Mouse (Mus musculus) limb, embryonic 13.5 days (tissue): Measurements from ENCODE around the gene Pld1. TPM values are rescaled to one million over a fixed set of nuclear protein-coding genes. Genes with fewer than 3 reads are reported as not detected.

Experiments
- ATAC-seq: fragments of 200-750 bp; cut with Nextera tagmentation; 2 replicates; pipeline ENCODE4 v1.8.0; 2017; ENCODE audit warnings: low read depth, moderate number of reproducible peaks, moderate TSS enrichment; ENCODE audit not compliant: low FRiP score
- H3K27ac ChIP-seq: fragments of 300-500 bp; sonication (generic); 2 replicates; pipeline ENCODE4 v1.5.1; 2015; ENCODE audit warnings: inconsistent platforms, mild to moderate bottlenecking, moderate library complexity
- H3K27me3 ChIP-seq: fragments of 300-500 bp; sonication (generic); 2 replicates; pipeline ENCODE4 v1.6.1; 2015; ENCODE audit warnings: mild to moderate bottlenecking, inconsistent platforms
- H3K36me3 ChIP-seq: fragments of 300-500 bp; sonication (generic); 2 replicates; pipeline ENCODE4 v1.6.1; 2015; ENCODE audit warnings: inconsistent platforms, mild to moderate bottlenecking, moderate library complexity
- H3K4me1 ChIP-seq: fragments of 300-500 bp; sonication (generic); 2 replicates; pipeline ENCODE4 v1.6.1; 2015; ENCODE audit warnings: inconsistent platforms
- H3K4me2 ChIP-seq: fragments of 300-500 bp; sonication (generic); replicated peaks from 2 replicates; pipeline ENCODE4 v1.6.1; 2015; ENCODE audit warnings: inconsistent platforms, mild to moderate bottlenecking, moderate library complexity
- H3K4me3 ChIP-seq: fragments of 300-500 bp; sonication (generic); 2 replicates; pipeline ENCODE4 v1.5.1; 2015; ENCODE audit warnings: moderate library complexity, mild to moderate bottlenecking, inconsistent platforms
- H3K9ac ChIP-seq: fragments of 300-500 bp; sonication (generic); 2 replicates; pipeline ENCODE4 v1.6.1; 2015; ENCODE audit warnings: mild to moderate bottlenecking, inconsistent platforms
- H3K9me3 ChIP-seq: fragments of 300-500 bp; sonication (generic); 2 replicates; pipeline ENCODE4 v1.6.1; 2016; ENCODE audit warnings: inconsistent platforms
- WGBS: fragments of 180-500 bp; shearing (Covaris S2); methylation state at CpG from one replicate; pipeline ENCODE4 v1.1.7; 2015; 5-methylcytosine and 5-hydroxymethylcytosine counted together
- polyA plus RNA-seq: library from polyadenylated mRNA; unstranded; fragments of >200 nt; fragmentation: Nextera tagmentation; extraction: Ambion mirVana; gene quantifications from 2 replicates; pipeline ENCODE4 v1.2.1, GENCODE M21; 2015

The Pld1 gene
- polyA plus RNA-seq, 1 experiment from 2014 or later = 5.4 TPM

- ATAC-seq = peak; percentile 32
- Histone ChIP-seq H3K4me2 (no peak overlapping the region), H3K27me3 (no peaks in the 10 kb centered on the region), H3K9ac (no peak overlapping the region), H3K4me1 (no peaks in the 10 kb centered on the region; the same call in 1 of the 2 replicates), H3K36me3 (peaks cover 8% of the 10 kb centered on the region; the same call in 1 of the 2 replicates), H3K9me3 (no peaks in the 10 kb centered on the region), H3K4me3 (no peak overlapping the region), H3K27ac (no peak overlapping the region)
- WGBS = 49% methylated on average over 8 of the region's 8 CpGs
Measured at GRCm38 (mm10) chr3:28037320-28037932, 98.9 kb downstream of the Pld1 start.

GRCm38 (mm10) chr3:28038106-28038505, 99.6 kb downstream of the Pld1 start:
- peaks cover 8% of the 10 kb centered on the region; the same call in 1 of the 2 replicates for H3K36me3 ChIP-seq
- 25% methylated on average over 2 of the region's 2 CpGs for WGBS
- no peak for ATAC-seq
- H3K9ac ChIP-seq = no peak overlapping the region
- H3K4me1 ChIP-seq = no peaks in the 10 kb centered on the region; the same call in 1 of the 2 replicates
- H3K27me3 ChIP-seq = no peaks in the 10 kb centered on the region
- no peak overlapping the region for H3K4me2 ChIP-seq
- H3K27ac ChIP-seq = no peak overlapping the region
- no peaks in the 10 kb centered on the region for H3K9me3 ChIP-seq
- no peak overlapping the region for H3K4me3 ChIP-seq

GRCm38 (mm10) chr3:28039760-28040159, 101.3 kb downstream of the Pld1 start:
- peaks cover 8% of the 10 kb centered on the region; the same call in 1 of the 2 replicates for H3K36me3 ChIP-seq
- H3K27ac ChIP-seq = no peak overlapping the region
- no peaks in the 10 kb centered on the region; the same call in 1 of the 2 replicates for H3K4me1 ChIP-seq
- WGBS = 19% methylated on average over 1 of the region's 1 CpGs
- H3K4me3 ChIP-seq = no peak overlapping the region
- no peak overlapping the region for H3K9ac ChIP-seq
- no peaks in the 10 kb centered on the region for H3K9me3 ChIP-seq
- ATAC-seq = no peak
- H3K27me3 ChIP-seq = no peaks in the 10 kb centered on the region
- no peak overlapping the region for H3K4me2 ChIP-seq

GRCm38 (mm10) chr3:28041236-28041635, 102.7 kb downstream of the Pld1 start:
- ATAC-seq = no peak
- H3K27ac ChIP-seq = no peak overlapping the region
- no peak overlapping the region for H3K4me2 ChIP-seq
- H3K4me3 ChIP-seq = no peak overlapping the region
- 91% methylated on average over 8 of the region's 8 CpGs for WGBS
- no peak overlapping the region for H3K9ac ChIP-seq
- H3K36me3 ChIP-seq = peaks cover 8% of the 10 kb centered on the region; the same call in 1 of the 2 replicates
- no peaks in the 10 kb centered on the region for H3K27me3 ChIP-seq
- no peaks in the 10 kb centered on the region; the same call in 1 of the 2 replicates for H3K4me1 ChIP-seq
- no peaks in the 10 kb centered on the region for H3K9me3 ChIP-seq

- no peaks in the 10 kb centered on the region; the same call in 1 of the 2 replicates for H3K4me1 ChIP-seq
- WGBS = 94% methylated on average over 4 of the region's 4 CpGs
- no peak overlapping the region for H3K27ac ChIP-seq
- H3K9me3 ChIP-seq = no peaks in the 10 kb centered on the region
- H3K36me3 ChIP-seq = peaks cover 8% of the 10 kb centered on the region; the same call in 1 of the 2 replicates
- no peaks in the 10 kb centered on the region for H3K27me3 ChIP-seq
- no peak overlapping the region for H3K4me3 ChIP-seq
- ATAC-seq = no peak
- H3K9ac ChIP-seq = no peak overlapping the region
- H3K4me2 ChIP-seq = no peak overlapping the region
Measured at GRCm38 (mm10) chr3:28042366-28042765, 103.9 kb downstream of the Pld1 start.

GRCm38 (mm10) chr3:28047599-28047998, 109.1 kb downstream of the Pld1 start:
- Histone ChIP-seq H3K27me3 (no peaks in the 10 kb centered on the region), H3K27ac (no peak overlapping the region), H3K36me3 (no peaks in the 10 kb centered on the region), H3K9me3 (no peaks in the 10 kb centered on the region), H3K4me1 (no peaks in the 10 kb centered on the region), H3K9ac (no peak overlapping the region), H3K4me3 (no peak overlapping the region), H3K4me2 (no peak overlapping the region)
- 83% methylated on average over 5 of the region's 5 CpGs for WGBS
- ATAC-seq = no peak

GRCm38 (mm10) chr3:28049526-28049925, 111.0 kb downstream of the Pld1 start:
- no peaks in the 10 kb centered on the region for H3K4me1 ChIP-seq
- H3K4me2 ChIP-seq = no peak overlapping the region
- no peak overlapping the region for H3K9ac ChIP-seq
- no peak for ATAC-seq
- H3K36me3 ChIP-seq = no peaks in the 10 kb centered on the region
- 91% methylated on average over 2 of the region's 2 CpGs for WGBS
- H3K4me3 ChIP-seq = no peak overlapping the region
- H3K27me3 ChIP-seq = no peaks in the 10 kb centered on the region
- H3K27ac ChIP-seq = no peak overlapping the region
- no peaks in the 10 kb centered on the region for H3K9me3 ChIP-seq

GRCm38 (mm10) chr3:28053076-28053475, 114.6 kb downstream of the Pld1 start:
- Histone ChIP-seq H3K9me3 (no peaks in the 10 kb centered on the region), H3K27ac (no peak overlapping the region), H3K4me3 (no peak overlapping the region), H3K4me2 (no peak overlapping the region), H3K27me3 (no peaks in the 10 kb centered on the region; the same call in 1 of the 2 replicates), H3K4me1 (no peaks in the 10 kb centered on the region), H3K9ac (no peak overlapping the region), H3K36me3 (no peaks in the 10 kb centered on the region)
- 66% methylated on average over 4 of the region's 4 CpGs for WGBS
- ATAC-seq = no peak

- Histone ChIP-seq H3K36me3 (peaks cover 3% of the 10 kb centered on the region; the same call in 1 of the 2 replicates), H3K9me3 (no peaks in the 10 kb centered on the region), H3K9ac (no peak overlapping the region), H3K4me3 (no peak overlapping the region), H3K4me1 (no peaks in the 10 kb centered on the region), H3K27me3 (no peaks in the 10 kb centered on the region; the same call in 1 of the 2 replicates), H3K27ac (no peak overlapping the region), H3K4me2 (no peak overlapping the region)
- WGBS = 59% methylated on average over 4 of the region's 4 CpGs
- no peak for ATAC-seq
Measured at GRCm38 (mm10) chr3:28060713-28061112, 122.2 kb downstream of the Pld1 start.

- H3K9ac ChIP-seq = no peak overlapping the region
- H3K4me2 ChIP-seq = no peak overlapping the region
- H3K4me1 ChIP-seq = no peaks in the 10 kb centered on the region
- H3K36me3 ChIP-seq = peaks cover 3% of the 10 kb centered on the region; the same call in 1 of the 2 replicates
- H3K4me3 ChIP-seq = no peak overlapping the region
- H3K9me3 ChIP-seq = no peaks in the 10 kb centered on the region
- no peak for ATAC-seq
- H3K27ac ChIP-seq = no peak overlapping the region
- no peaks in the 10 kb centered on the region; the same call in 1 of the 2 replicates for H3K27me3 ChIP-seq
Measured at GRCm38 (mm10) chr3:28061155-28061554, 122.7 kb downstream of the Pld1 start.

- ATAC-seq = no peak
- no peak overlapping the region for H3K4me3 ChIP-seq
- H3K9ac ChIP-seq = no peak overlapping the region
- H3K4me1 ChIP-seq = no peaks in the 10 kb centered on the region
- H3K4me2 ChIP-seq = no peak overlapping the region
- H3K27ac ChIP-seq = no peak overlapping the region
- no peaks in the 10 kb centered on the region for H3K27me3 ChIP-seq
- no peaks in the 10 kb centered on the region for H3K9me3 ChIP-seq
- WGBS = 74% methylated on average over 3 of the region's 3 CpGs
- H3K36me3 ChIP-seq = no peaks in the 10 kb centered on the region; the same call in 1 of the 2 replicates
Measured at GRCm38 (mm10) chr3:28079211-28079610, 140.7 kb downstream of the Pld1 start.

- no peak overlapping the region for H3K27ac ChIP-seq
- no peak for ATAC-seq
- 86% methylated on average over 1 of the region's 1 CpGs for WGBS
- H3K4me2 ChIP-seq = no peak overlapping the region
- no peaks in the 10 kb centered on the region for H3K27me3 ChIP-seq
- no peaks in the 10 kb centered on the region for H3K9me3 ChIP-seq
- no peak overlapping the region for H3K9ac ChIP-seq
- no peaks in the 10 kb centered on the region; the same call in 1 of the 2 replicates for H3K36me3 ChIP-seq
- no peak overlapping the region for H3K4me3 ChIP-seq
- H3K4me1 ChIP-seq = no peaks in the 10 kb centered on the region
Measured at GRCm38 (mm10) chr3:28080116-28080515, 141.6 kb downstream of the Pld1 start.

- Histone ChIP-seq H3K4me2 (no peak overlapping the region), H3K9me3 (no peaks in the 10 kb centered on the region), H3K9ac (no peak overlapping the region), H3K4me1 (no peaks in the 10 kb centered on the region), H3K36me3 (no peaks in the 10 kb centered on the region; the same call in 1 of the 2 replicates), H3K27me3 (no peaks in the 10 kb centered on the region), H3K27ac (no peak overlapping the region), H3K4me3 (no peak overlapping the region)
- WGBS = 78% methylated on average over 6 of the region's 6 CpGs
- ATAC-seq = no peak
Measured at GRCm38 (mm10) chr3:28081012-28081411, 142.5 kb downstream of the Pld1 start.
